8 mouse cellular contexts compared by ENCODE assay signal in genomic region chr1:52675561-52676551, GRCm38 (mm10). TPM values are rescaled to one million over a fixed set of nuclear protein-coding genes. Genes with fewer than 3 reads are reported as not detected.
DNase-seq lines count a peak whose midpoint lies in the region; ATAC-seq and TF ChIP-seq lines count a peak whose summit lies in the region.

No protein-coding gene starts in this region.

- peak; percentile 14 for DNase-seq in gastrocnemius, postnatal 25 days
- DNase-seq in gastrocnemius, postnatal 14 days, result no peak
- peak; percentile 14 for DNase-seq in MEL (ENCODE audit: low read depth, low spot score)
- peak; percentile 29 to 35 for DNase-seq in kidney, postnatal 36 days
- DNase-seq in spleen, adult 18-20 months, result no peak
- no peak for DNase-seq in layer of hippocampus, adult 18-20 months (ENCODE audit: low spot score in 2 of 2)

- H3K9ac ChIP-seq in MEL (ENCODE audit: control insufficient read depth, low read depth, low read length, poor library complexity, severe bottlenecking), result no peak overlapping the region
- H3K9ac ChIP-seq in heart, embryonic 15.5 days, result no peak overlapping the region

- peaks cover 0 to 6% of the 10 kb centered on the region in 2 experiments; a peak in 2 of 4 replicates for H3K36me3 ChIP-seq in MEL (ENCODE audit: control insufficient read depth in 1 of 2, insufficient read depth in 2 of 2, low read length in 2 of 2)
- H3K36me3 ChIP-seq in heart, embryonic 15.5 days, result no peaks in the 10 kb centered on the region

- TF ChIP-seq POLR2A in MEL (IDR thresholded peaks at IDR 0.05; ENCODE audit: control insufficient read depth in 1 of 2, insufficient read depth in 1 of 2, low read depth in 1 of 2, low read length in 2 of 2, poor library complexity in 1 of 2), result no peak

- no peak for TF ChIP-seq CTCF in MEL (IDR thresholded peaks at IDR 0.05 in 2 of 3, conservative IDR thresholded peaks at IDR 0.05 in 1 of 3; ENCODE audit: control insufficient read depth in 1 of 3, insufficient read depth in 1 of 3, low read depth in 2 of 3, low read length in 3 of 3, poor library complexity in 1 of 3, severe bottlenecking in 1 of 3)

- no peak overlapping the region for H3K4me3 ChIP-seq in MEL (ENCODE audit: control insufficient read depth in 1 of 2, insufficient read depth in 1 of 2, low read depth in 2 of 2, low read length in 2 of 2)
- no peak overlapping the region for H3K4me3 ChIP-seq in heart, embryonic 15.5 days

- no peaks in the 10 kb centered on the region for H3K9me3 ChIP-seq in MEL (replicated peaks; ENCODE audit: insufficient read depth, low read length)
- no peaks in the 10 kb centered on the region for H3K9me3 ChIP-seq in heart, embryonic 15.5 days (replicated peaks)

- peak; percentile 47 for ATAC-seq in heart, embryonic 15.5 days (replicated peaks; ENCODE audit: insufficient number of reproducible peaks, insufficient read depth, low FRiP score, low read depth)
- no peak for ATAC-seq in erythroblast, adult 5-6 weeks (replicated peaks; ENCODE audit: low FRiP score, poor library complexity, severe bottlenecking)

- peaks cover 0 to 3% of the 10 kb centered on the region in 2 experiments; a peak in 2 of 4 replicates for H3K4me1 ChIP-seq in MEL (ENCODE audit: control insufficient read depth in 1 of 2, insufficient read depth in 2 of 2, low read length in 2 of 2)
- H3K4me1 ChIP-seq in heart, embryonic 15.5 days (replicated peaks), result peaks cover 17% of the 10 kb centered on the region

- TF ChIP-seq RAD21 in MEL (IDR thresholded peaks at IDR 0.05; ENCODE audit: low read depth, low read length), result no peak

- H3K27ac ChIP-seq in MEL (ENCODE audit: control insufficient read depth, low read depth, low read length), result no peak overlapping the region
- peak overlapping the region; percentile 88 for H3K27ac ChIP-seq in heart, embryonic 15.5 days

- 53% methylated on average over 7 of the region's 7 CpGs for WGBS in heart, embryonic 15.5 days

- TF ChIP-seq EP300 in MEL (IDR thresholded peaks at IDR 0.05; ENCODE audit: low read depth in 1 of 2, low read length in 2 of 2), result no peak

- 0 out of 2 replicates have a peak overlapping the region, but pooled peaks have one; percentile 0 for H3K4me2 ChIP-seq in heart, embryonic 15.5 days

- no peaks in the 10 kb centered on the region for H3K27me3 ChIP-seq in MEL (ENCODE audit: control insufficient read depth in 1 of 2, insufficient read depth in 2 of 2, low read length in 2 of 2)
- H3K27me3 ChIP-seq in heart, embryonic 15.5 days, result no peaks in the 10 kb centered on the region

- intact Hi-C loops in gastrocnemius, postnatal 14 days (cut with DNase I; ENCODE audit: low total_unique reads), result no loop called here

- H3K79me2 ChIP-seq in MEL (ENCODE audit: control insufficient read depth, insufficient read depth, low read length, poor library complexity), result no peaks in the 10 kb centered on the region

TF ChIP-seq in MEL, 35 proteins besides CTCF, POLR2A, EP300 and RAD21:
- TF ChIP-seq ZNF384 (IDR thresholded peaks at IDR 0.05; ENCODE audit: low read depth, low read length) (peak; percentile 21; the same call in 1 of the 2 replicates), MAFK (IDR thresholded peaks at IDR 0.05; ENCODE audit: borderline replicate concordance, low read depth, low read length) (no peak), TCF12 (IDR thresholded peaks at IDR 0.05; ENCODE audit: low read depth, low read length) (no peak), MYC (IDR thresholded peaks at IDR 0.05; ENCODE audit: low read depth, low read length) (no peak)

RNA-seq across cellular contexts. Expression of gene Nemp2, which starts 45.4 kb away (rescaled TPM):
- under 1 TPM; 0.51 TPM for total RNA-seq in gastrocnemius, postnatal 25 days (2021)
- 1 to 10 TPM in 1 of 2 experiments, under 1 TPM in 1; 0.86 to 1.0 TPM for total RNA-seq in gastrocnemius, postnatal 14 days (2021)
- 2.6 and 2.8 TPM in 2 replicates for total RNA-seq in MEL (2012; rRNA removed)
- 1 to 10 TPM in 1 of 2 experiments, not detected in 1; 4.6 TPM for polyA plus RNA-seq in MEL (2012; ENCODE audit: insufficient read depth in 1 of 2, insufficient read length in 2 of 2, low read depth in 1 of 2, low replicate concordance in 2 of 2, missing spikeins in 1 of 2)
- polyA plus RNA-seq in heart, embryonic 15.5 days (2015; fragmentation: Nextera tagmentation; extraction: Ambion mirVana), result 4.4 and 5.2 TPM in 2 replicates
- total RNA-seq in erythroblast, adult 5-6 weeks (2015; ENCODE audit: low replicate concordance), result 1.5 and 2.3 TPM in 2 replicates
- total RNA-seq in erythroblast, adult 5-6 weeks (2017; ENCODE audit: low replicate concordance), result 3.4 and 3.9 TPM in 2 replicates
- total RNA-seq in layer of hippocampus, adult 18-20 months (2021), result 1 to 10 TPM; 3.1 to 4.1 TPM

RNA-seq across cellular contexts. Expression of gene Mfsd6, which starts 51.4 kb away (rescaled TPM):
- 1 to 10 TPM; 6.3 to 6.5 TPM for total RNA-seq in gastrocnemius, postnatal 25 days (2021)
- 1 to 10 TPM; 6.1 to 6.4 TPM for total RNA-seq in gastrocnemius, postnatal 14 days (2021)
- total RNA-seq in MEL (2012; rRNA removed), result 2.9 and 4.3 TPM in 2 replicates
- 1 to 10 TPM in 1 of 2 experiments, not detected in 1; 6.4 TPM for polyA plus RNA-seq in MEL (2012; ENCODE audit: insufficient read depth in 1 of 2, insufficient read length in 2 of 2, low read depth in 1 of 2, low replicate concordance in 2 of 2, missing spikeins in 1 of 2)
- 2.7 and 3.3 TPM in 2 replicates for polyA plus RNA-seq in heart, embryonic 15.5 days (2015; fragmentation: Nextera tagmentation; extraction: Ambion mirVana)
- total RNA-seq in erythroblast, adult 5-6 weeks (2015; ENCODE audit: low replicate concordance), result 8.2 and 8.3 TPM in 2 replicates
- total RNA-seq in erythroblast, adult 5-6 weeks (2017; ENCODE audit: low replicate concordance), result 2.8 and 4.0 TPM in 2 replicates
- 10 to 100 TPM; 81.2 to 83.3 TPM for total RNA-seq in layer of hippocampus, adult 18-20 months (2021)

Comparison
In these comparisons a context has a peak if more than half of its experiments do, and no peak if none do; other contexts are left out.
1. DNase-seq: peak in gastrocnemius, postnatal 25 days (single experiment), MEL (single experiment) and kidney, postnatal 36 days (2 of 2); none in gastrocnemius, postnatal 14 days (single experiment), spleen, adult 18-20 months (0 of 2) and layer of hippocampus, adult 18-20 months (0 of 2).
2. RNA of gene Mfsd6, which starts 51.4 kb away (total RNA-seq): 81.2 to 83.3 TPM in layer of hippocampus, adult 18-20 months; 2.8 to 8.3 TPM in erythroblast, adult 5-6 weeks, 6.3 to 6.5 TPM in gastrocnemius, postnatal 25 days, 6.1 to 6.4 TPM in gastrocnemius, postnatal 14 days and 2.9 to 4.3 TPM in MEL; every median in the first group is over 4 times any median in the second.